Mouse (Mus musculus): ENCODE results near the gene Crybg1. TPM values are rescaled to one million over a fixed set of nuclear protein-coding genes. Genes with fewer than 3 reads are reported as not detected.

Gene Crybg1
- polyA plus RNA-seq (2014; fragmentation: Illumina TruSeq; extraction: RNeasy Lipid Tissue Mini Kit (QIAGEN cat#74804); ENCODE audit: low read depth, low replicate concordance), result 32.6 TPM

GRCm38 (mm10) chr10:44148337-44149317, at the start of gene Crybg1:
Crybg1 (minus strand) TSS chr10:44148853.

GRCm38 (mm10) chr10:43901578-43902194, 247.0 kb downstream of the Crybg1 start, which contains the start of the genes Qrsl1 and Rtn4ip1:
Qrsl1 (minus strand) TSS chr10:43901745.
Rtn4ip1 (plus strand) TSS chr10:43901807.

Other genes with a start within 250 kb of the Crybg1 start
- gene Qrsl1, start 247.1 kb downstream of the Crybg1 start, polyA plus RNA-seq (2014; fragmentation: Illumina TruSeq; extraction: RNeasy Lipid Tissue Mini Kit (QIAGEN cat#74804); ENCODE audit: low read depth, low replicate concordance), result 39.7 TPM
- gene Rtn4ip1, start 247.0 kb downstream of the Crybg1 start, polyA plus RNA-seq (2014; fragmentation: Illumina TruSeq; extraction: RNeasy Lipid Tissue Mini Kit (QIAGEN cat#74804); ENCODE audit: low read depth, low replicate concordance), result 13.6 TPM
- 84.7 TPM for gene Atg5, start 119.5 kb upstream of the Crybg1 start, polyA plus RNA-seq (2014; fragmentation: Illumina TruSeq; extraction: RNeasy Lipid Tissue Mini Kit (QIAGEN cat#74804); ENCODE audit: low read depth, low replicate concordance)

Data from sigmoid colon, adult 10 weeks (tissue).